Mouse (Mus musculus) cerebral cortex, adult 2 months (tissue): ENCODE results near the gene Arfgap1.

ENCODE experiments used
- WGBS: fragments of 180-500 bp; shearing (Covaris S2); methylation state at CpG from one replicate; pipeline ENCODE4 v1.1.7; 2018; 5-methylcytosine and 5-hydroxymethylcytosine counted together

Gene Arfgap1

GRCm38 (mm10) chr2:180987001-180987400 is 20.0 kb downstream of the Arfgap1 start:
- WGBS: 52% methylated on average over 1 of the region's 1 CpGs

- WGBS: 53% methylated on average over 5 of the region's 5 CpGs
These were observed 20.5 kb downstream of the Arfgap1 start for GRCm38 (mm10) chr2:180987432-180988030.

DNA sequence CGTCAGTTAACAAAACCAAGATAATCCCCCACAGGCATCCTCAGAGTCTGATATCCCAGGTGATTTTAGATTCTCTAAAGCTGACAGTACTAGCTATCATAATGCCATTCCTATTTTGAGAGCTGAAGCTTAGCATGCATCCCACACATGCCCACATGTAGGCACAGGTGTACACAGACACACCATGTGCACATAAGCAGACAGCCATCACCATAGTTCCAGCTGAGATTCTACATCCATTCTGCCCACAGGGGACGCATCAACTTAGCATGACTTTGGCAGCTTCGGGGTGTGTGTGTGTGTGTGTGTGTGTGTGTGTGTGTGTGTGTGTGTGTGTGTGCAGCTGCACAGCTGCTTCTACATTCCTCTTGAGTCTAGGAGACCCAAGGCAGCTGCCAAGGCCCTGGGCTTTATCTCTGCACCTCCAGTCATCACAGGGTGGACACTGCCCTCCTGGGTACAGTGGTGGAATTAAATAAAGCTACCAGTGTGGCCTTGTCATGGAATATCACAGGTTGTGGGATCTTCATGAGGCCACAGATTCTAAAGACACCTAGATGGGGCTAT is 21.4 kb downstream of the Arfgap1 start:
- 32% methylated on average over 3 of the region's 3 CpGs for WGBS

GRCm38 (mm10) chr2:180988948-180989347 is 21.9 kb downstream of the Arfgap1 start:
- 68% methylated on average over 1 of the region's 1 CpGs for WGBS

GRCm38 (mm10) chr2:180990347-180990746 is 23.3 kb downstream of the Arfgap1 start:
- 44% methylated on average over 4 of the region's 4 CpGs for WGBS

- 82% methylated on average over 2 of the region's 2 CpGs for WGBS
These were observed 27.3 kb downstream of the Arfgap1 start for GRCm38 (mm10) chr2:180994360-180994759.

DNA sequence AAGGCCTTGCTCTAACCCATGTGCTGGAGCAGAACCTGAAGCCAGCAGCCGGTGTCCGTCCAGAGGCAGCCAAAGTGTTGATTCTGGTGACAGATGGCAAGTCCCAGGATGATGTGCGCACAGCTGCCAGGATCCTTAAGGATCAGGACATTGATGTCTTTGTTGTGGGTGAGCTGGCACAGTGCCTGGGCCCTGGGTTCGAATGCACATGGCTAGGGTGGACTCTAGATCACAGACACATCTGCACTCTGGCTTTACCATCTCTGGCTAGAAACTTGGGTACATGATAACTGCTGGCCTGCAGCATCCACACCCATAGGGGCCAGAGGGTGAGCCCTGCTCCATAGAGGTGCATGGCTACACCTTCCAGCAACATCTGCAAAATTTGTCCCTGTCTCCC is 28.4 kb downstream of the Arfgap1 start:
- WGBS: 73% methylated on average over 4 of the region's 4 CpGs

GRCm38 (mm10) chr2:180996436-180996835 is 29.4 kb downstream of the Arfgap1 start:
- WGBS: 16% methylated on average over 5 of the region's 5 CpGs

DNA sequence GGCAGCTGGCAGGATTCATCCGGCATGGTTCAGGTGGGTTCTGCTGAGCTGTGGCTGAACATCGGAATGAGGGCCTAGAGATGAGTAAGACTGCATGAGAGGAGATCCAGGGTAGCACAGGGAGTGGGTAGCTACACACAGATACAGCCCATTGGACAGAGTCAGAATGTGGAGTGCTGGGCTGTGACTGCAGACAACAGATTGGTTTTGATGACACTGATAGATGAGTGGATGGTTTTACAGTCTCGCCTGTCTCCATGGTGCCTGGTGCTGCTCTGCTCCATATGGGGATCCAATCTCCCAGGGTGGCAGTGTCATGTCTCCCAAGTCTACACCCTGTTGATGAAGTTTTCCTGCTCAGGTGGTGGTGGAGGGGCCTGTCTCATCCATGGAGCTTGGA is 29.9 kb downstream of the Arfgap1 start:
- WGBS: 67% methylated on average over 3 of the region's 3 CpGs

- WGBS: 82% methylated on average over 4 of the region's 4 CpGs
These were observed 40.0 kb downstream of the Arfgap1 start for GRCm38 (mm10) chr2:181007054-181007453.

- WGBS: 83% methylated on average over 5 of the region's 5 CpGs
These were observed 41.3 kb downstream of the Arfgap1 start for GRCm38 (mm10) chr2:181008339-181008738.

GRCm38 (mm10) chr2:181031406-181031934 is 64.4 kb downstream of the Arfgap1 start:
- WGBS: 58% methylated on average over 11 of the region's 11 CpGs
